Mouse (Mus musculus): ENCODE measurements around the gene Mreg. TPM values are rescaled to one million over a fixed set of nuclear protein-coding genes. Genes with fewer than 3 reads are reported as not detected.

Gene Mreg
- polyA plus RNA-seq, 1 experiment from 2014 or later: 9.6 TPM

DNA sequence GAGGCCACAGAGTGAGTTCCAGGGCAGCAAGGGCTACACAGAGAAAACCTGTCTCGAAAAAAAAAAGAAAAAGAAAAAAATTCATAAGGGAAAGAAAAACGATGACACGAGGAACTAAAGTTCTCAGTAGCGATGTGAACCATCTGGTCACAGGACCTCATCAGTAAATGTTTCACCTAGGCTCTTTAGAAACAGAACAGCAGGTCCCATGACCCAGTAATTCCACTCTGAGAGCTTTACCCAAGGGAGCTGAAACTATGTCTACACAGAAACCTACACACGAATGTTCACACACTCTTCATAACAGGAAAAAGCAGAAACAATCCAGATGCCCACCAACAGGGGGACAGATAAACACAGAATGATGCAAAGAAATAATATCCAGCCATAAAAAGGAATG is 4.0 kb downstream of the Mreg start:
- H3K9ac ChIP-seq (ENCODE audit: low read length): no peak overlapping the region
- DNase-seq (ENCODE audit: low spot score) (no peak), ATAC-seq (replicated peaks; ENCODE audit: low FRiP score, low TSS enrichment, low read depth) (no peak)
- H3K27ac ChIP-seq (ENCODE audit: low read depth): no peak overlapping the region
- no peak overlapping the region for H3K4me2 ChIP-seq (ENCODE audit: low read length)
- H3K27me3 ChIP-seq (replicated peaks; ENCODE audit: control insufficient read depth, insufficient read depth, low read length): no peaks in the 10 kb centered on the region; the same call in 1 of the 2 replicates
- H3K4me3 ChIP-seq (ENCODE audit: low read depth, low read length): no peak overlapping the region
- peaks cover 4% of the 10 kb centered on the region; the same call in 1 of the 2 replicates for H3K4me1 ChIP-seq (replicated peaks; ENCODE audit: control insufficient read depth, insufficient read depth, low read length)
- no peaks in the 10 kb centered on the region for H3K9me3 ChIP-seq (ENCODE audit: control insufficient read depth, low read length)
- no peaks in the 10 kb centered on the region for H3K36me3 ChIP-seq (ENCODE audit: control insufficient read depth, insufficient read depth, low read length)
- WGBS: 81% methylated on average over 5 of the region's 5 CpGs

DNA sequence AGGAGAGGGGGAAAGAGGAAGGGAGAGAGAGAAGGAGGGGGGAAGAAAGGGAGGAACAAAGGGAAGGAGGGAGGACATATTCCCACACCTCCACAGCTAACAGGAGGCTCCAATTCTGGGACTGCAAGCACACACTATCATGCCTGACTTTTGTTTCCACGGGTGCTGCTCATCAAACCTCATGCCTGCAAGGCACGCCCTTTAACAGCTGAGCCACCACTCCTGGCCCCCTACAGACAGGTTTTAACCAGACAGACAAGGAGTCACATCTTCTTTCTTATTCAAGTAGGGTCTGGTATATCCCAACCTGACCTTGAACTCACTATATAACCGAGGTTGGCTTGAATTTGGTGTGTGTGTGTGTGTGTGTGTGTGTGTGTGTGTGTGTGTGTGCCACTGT is 7.0 kb downstream of the Mreg start:
- no peak for DNase-seq (ENCODE audit: low spot score)
- H3K9me3 ChIP-seq (ENCODE audit: control insufficient read depth, low read length): no peaks in the 10 kb centered on the region
- no peak overlapping the region for H3K4me2 ChIP-seq (ENCODE audit: low read length)
- no peak for ATAC-seq (replicated peaks; ENCODE audit: low FRiP score, low TSS enrichment, low read depth)
- no peak overlapping the region for H3K4me3 ChIP-seq (ENCODE audit: low read depth, low read length)
- H3K9ac ChIP-seq (ENCODE audit: low read length): no peak overlapping the region
- H3K27ac ChIP-seq (ENCODE audit: low read depth): no peak overlapping the region
- H3K36me3 ChIP-seq (ENCODE audit: control insufficient read depth, insufficient read depth, low read length): no peaks in the 10 kb centered on the region
- H3K4me1 ChIP-seq (replicated peaks; ENCODE audit: control insufficient read depth, insufficient read depth, low read length): no peaks in the 10 kb centered on the region
- WGBS: 62% methylated on average over 3 of the region's 3 CpGs
- no peaks in the 10 kb centered on the region; the same call in 1 of the 2 replicates for H3K27me3 ChIP-seq (replicated peaks; ENCODE audit: control insufficient read depth, insufficient read depth, low read length)

DNA sequence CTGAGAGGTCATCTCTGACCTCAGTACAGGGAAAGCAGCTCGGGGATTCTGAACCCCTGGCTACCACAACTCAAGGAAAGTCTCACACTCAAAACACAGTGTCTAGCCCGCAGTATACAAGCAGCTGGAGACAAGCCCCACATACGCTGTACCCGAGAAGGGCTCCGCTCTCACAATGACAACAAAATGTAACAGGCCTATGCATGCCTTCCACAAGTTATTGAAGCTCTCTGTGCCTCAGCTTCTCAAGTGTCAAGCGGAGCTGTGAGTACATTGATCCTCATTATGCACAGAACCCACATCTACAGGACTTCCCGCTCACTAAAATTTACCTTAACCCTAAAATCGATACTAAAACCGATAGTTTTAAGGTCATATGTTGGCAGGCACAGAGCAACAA is 8.9 kb downstream of the Mreg start:
- peak; percentile 47 for DNase-seq (ENCODE audit: low spot score)
- no peak for ATAC-seq (replicated peaks; ENCODE audit: low FRiP score, low TSS enrichment, low read depth)
- WGBS: 84% methylated on average over 9 of the region's 9 CpGs

DNA sequence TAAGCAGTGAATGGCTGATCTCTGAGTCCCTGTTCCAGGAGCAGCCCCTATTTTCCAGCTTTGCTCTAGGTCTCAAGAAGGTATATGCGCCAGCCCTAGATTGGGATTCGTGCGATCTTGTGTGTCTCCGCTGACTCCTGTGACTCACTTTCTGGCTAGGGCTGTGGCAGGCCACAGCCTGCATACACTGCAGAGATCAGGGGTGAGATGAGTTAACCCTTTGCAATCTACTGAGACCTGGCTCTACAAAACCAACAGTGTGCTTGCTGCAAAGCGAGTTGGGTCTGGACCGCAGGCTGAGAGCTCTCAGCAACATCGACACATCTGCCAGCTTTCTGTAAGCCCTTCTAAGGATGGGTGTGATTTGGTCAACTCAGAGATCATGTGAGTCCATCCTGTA is 9.4 kb downstream of the Mreg start:
- WGBS: 87% methylated on average over 7 of the region's 7 CpGs
- H3K4me3 ChIP-seq (ENCODE audit: low read depth, low read length): no peak overlapping the region
- H3K4me1 ChIP-seq (replicated peaks; ENCODE audit: control insufficient read depth, insufficient read depth, low read length): no peaks in the 10 kb centered on the region; the same call in 1 of the 2 replicates
- H3K36me3 ChIP-seq (ENCODE audit: control insufficient read depth, insufficient read depth, low read length): no peaks in the 10 kb centered on the region
- no peak overlapping the region for H3K9ac ChIP-seq (ENCODE audit: low read length)
- no peak overlapping the region for H3K4me2 ChIP-seq (ENCODE audit: low read length)
- H3K27me3 ChIP-seq (replicated peaks; ENCODE audit: control insufficient read depth, insufficient read depth, low read length): no peaks in the 10 kb centered on the region
- no peak overlapping the region for H3K27ac ChIP-seq (ENCODE audit: low read depth)
- no peak for DNase-seq (ENCODE audit: low spot score)
- ATAC-seq (replicated peaks; ENCODE audit: low FRiP score, low TSS enrichment, low read depth): no peak
- no peaks in the 10 kb centered on the region for H3K9me3 ChIP-seq (ENCODE audit: control insufficient read depth, low read length)

More for the DNA sequence above, 8.9 kb downstream of the Mreg start:
- Histone ChIP-seq H3K36me3 (ENCODE audit: control insufficient read depth, insufficient read depth, low read length) (no peaks in the 10 kb centered on the region), H3K4me2 (ENCODE audit: low read length) (no peak overlapping the region), H3K4me1 (replicated peaks; ENCODE audit: control insufficient read depth, insufficient read depth, low read length) (no peaks in the 10 kb centered on the region; the same call in 1 of the 2 replicates), H3K27ac (ENCODE audit: low read depth) (no peak overlapping the region), H3K9ac (ENCODE audit: low read length) (no peak overlapping the region), H3K9me3 (ENCODE audit: control insufficient read depth, low read length) (no peaks in the 10 kb centered on the region), H3K4me3 (ENCODE audit: low read depth, low read length) (no peak overlapping the region), H3K27me3 (replicated peaks; ENCODE audit: control insufficient read depth, insufficient read depth, low read length) (no peaks in the 10 kb centered on the region)

DNA sequence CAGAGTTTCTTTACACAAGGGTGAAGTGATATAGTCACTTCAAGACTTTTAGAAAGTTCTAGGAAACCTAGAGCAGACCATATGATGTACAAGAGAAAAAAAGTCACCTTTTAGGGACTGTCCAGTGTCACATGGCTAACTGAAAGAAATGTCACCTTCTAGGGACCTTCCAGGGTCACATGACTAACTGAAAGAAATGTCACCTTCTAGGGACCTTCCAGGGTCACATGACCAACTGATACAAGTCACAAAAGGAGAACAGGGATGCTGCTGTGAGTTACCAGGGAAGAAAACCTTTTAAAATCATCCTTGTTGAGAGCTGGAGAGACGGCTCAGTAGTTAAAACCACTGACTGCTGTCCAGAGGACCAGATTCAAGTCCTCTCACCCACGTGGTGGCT is 10.0 kb downstream of the Mreg start:
- no peak overlapping the region for H3K4me3 ChIP-seq (ENCODE audit: low read depth, low read length)
- no peaks in the 10 kb centered on the region for H3K36me3 ChIP-seq (ENCODE audit: control insufficient read depth, insufficient read depth, low read length)
- H3K9me3 ChIP-seq (ENCODE audit: control insufficient read depth, low read length): no peaks in the 10 kb centered on the region
- no peaks in the 10 kb centered on the region; the same call in 1 of the 2 replicates for H3K4me1 ChIP-seq (replicated peaks; ENCODE audit: control insufficient read depth, insufficient read depth, low read length)
- H3K9ac ChIP-seq (ENCODE audit: low read length): no peak overlapping the region
- H3K27me3 ChIP-seq (replicated peaks; ENCODE audit: control insufficient read depth, insufficient read depth, low read length): no peaks in the 10 kb centered on the region
- H3K27ac ChIP-seq (ENCODE audit: low read depth): no peak overlapping the region
- DNase-seq (ENCODE audit: low spot score): no peak
- ATAC-seq (replicated peaks; ENCODE audit: low FRiP score, low TSS enrichment, low read depth): no peak
- H3K4me2 ChIP-seq (ENCODE audit: low read length): no peak overlapping the region
- 81% methylated on average over 2 of the region's 2 CpGs for WGBS

DNA sequence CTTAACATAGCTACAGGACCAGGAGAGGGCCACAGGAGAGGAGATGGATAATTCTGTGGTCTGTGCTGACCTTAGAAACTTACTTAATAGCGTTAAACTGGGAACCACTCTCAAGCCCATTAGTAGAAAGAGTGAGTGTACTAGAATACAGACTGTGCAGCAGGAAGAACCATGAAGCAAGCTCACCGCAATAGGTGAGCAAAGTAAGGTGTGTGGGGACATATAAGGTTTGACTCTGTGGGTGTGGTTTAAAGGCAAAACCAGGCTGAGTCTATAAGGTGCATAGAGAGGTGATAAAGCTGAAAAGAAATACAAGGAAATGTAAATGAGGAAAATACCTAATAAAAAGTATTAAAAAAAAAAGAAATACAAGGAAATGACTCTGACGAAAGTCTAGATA is 11.0 kb downstream of the Mreg start:
- H3K36me3 ChIP-seq (ENCODE audit: control insufficient read depth, insufficient read depth, low read length): no peaks in the 10 kb centered on the region
- 92% methylated on average over 3 of the region's 3 CpGs for WGBS
- H3K4me2 ChIP-seq (ENCODE audit: low read length): no peak overlapping the region
- no peaks in the 10 kb centered on the region for H3K9me3 ChIP-seq (ENCODE audit: control insufficient read depth, low read length)
- H3K4me1 ChIP-seq (replicated peaks; ENCODE audit: control insufficient read depth, insufficient read depth, low read length): no peaks in the 10 kb centered on the region; the same call in 1 of the 2 replicates
- H3K27me3 ChIP-seq (replicated peaks; ENCODE audit: control insufficient read depth, insufficient read depth, low read length): no peaks in the 10 kb centered on the region
- no peak overlapping the region for H3K9ac ChIP-seq (ENCODE audit: low read length)
- ATAC-seq (replicated peaks; ENCODE audit: low FRiP score, low TSS enrichment, low read depth): no peak
- DNase-seq (ENCODE audit: low spot score): no peak
- no peak overlapping the region for H3K27ac ChIP-seq (ENCODE audit: low read depth)
- no peak overlapping the region for H3K4me3 ChIP-seq (ENCODE audit: low read depth, low read length)

DNA sequence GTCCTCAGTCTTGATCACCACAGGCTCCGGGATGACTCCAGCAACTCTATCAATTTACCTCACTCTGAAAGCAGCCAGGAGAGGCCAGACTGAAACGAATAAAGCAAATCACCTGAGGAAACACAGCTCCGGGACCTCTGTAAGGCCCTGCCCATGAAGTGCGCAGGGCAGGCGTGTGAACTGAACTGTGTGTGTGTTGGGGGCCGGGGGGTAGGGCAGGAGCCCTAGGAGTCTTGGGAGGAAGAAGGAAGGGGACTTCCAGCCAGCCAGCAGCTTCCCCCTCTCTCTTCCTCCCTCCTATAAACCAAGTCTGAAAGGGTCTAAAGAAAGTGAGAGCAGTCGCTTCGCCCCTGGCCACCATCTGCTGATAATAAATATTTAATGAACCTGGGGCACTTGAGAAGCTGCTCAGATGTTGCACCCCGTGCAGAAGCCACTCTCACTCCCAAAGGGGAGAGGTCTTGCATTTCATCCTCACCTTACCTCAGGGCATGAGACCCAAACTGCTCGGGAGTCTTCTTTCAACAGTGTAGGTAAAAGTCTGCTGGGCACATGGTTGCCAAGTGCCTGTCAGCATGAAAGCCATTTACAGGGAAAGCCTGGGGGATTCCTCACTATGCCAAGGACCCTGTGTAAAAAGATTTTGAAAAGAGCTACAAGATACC is 13.8 kb downstream of the Mreg start:
- Histone ChIP-seq H3K4me3 (ENCODE audit: low read depth, low read length) (no peak overlapping the region), H3K9ac (ENCODE audit: low read length) (no peak overlapping the region), H3K4me1 (replicated peaks; ENCODE audit: control insufficient read depth, insufficient read depth, low read length) (no peaks in the 10 kb centered on the region; the same call in 1 of the 2 replicates), H3K9me3 (ENCODE audit: control insufficient read depth, low read length) (no peaks in the 10 kb centered on the region), H3K27ac (ENCODE audit: low read depth) (no peak overlapping the region), H3K4me2 (ENCODE audit: low read length) (no peak overlapping the region), H3K27me3 (replicated peaks; ENCODE audit: control insufficient read depth, insufficient read depth, low read length) (no peaks in the 10 kb centered on the region), H3K36me3 (ENCODE audit: control insufficient read depth, insufficient read depth, low read length) (no peaks in the 10 kb centered on the region)
- DNase-seq (ENCODE audit: low spot score) (no peak), ATAC-seq (replicated peaks; ENCODE audit: low FRiP score, low TSS enrichment, low read depth) (no peak)
- 52% methylated on average over 10 of the region's 10 CpGs for WGBS

DNA sequence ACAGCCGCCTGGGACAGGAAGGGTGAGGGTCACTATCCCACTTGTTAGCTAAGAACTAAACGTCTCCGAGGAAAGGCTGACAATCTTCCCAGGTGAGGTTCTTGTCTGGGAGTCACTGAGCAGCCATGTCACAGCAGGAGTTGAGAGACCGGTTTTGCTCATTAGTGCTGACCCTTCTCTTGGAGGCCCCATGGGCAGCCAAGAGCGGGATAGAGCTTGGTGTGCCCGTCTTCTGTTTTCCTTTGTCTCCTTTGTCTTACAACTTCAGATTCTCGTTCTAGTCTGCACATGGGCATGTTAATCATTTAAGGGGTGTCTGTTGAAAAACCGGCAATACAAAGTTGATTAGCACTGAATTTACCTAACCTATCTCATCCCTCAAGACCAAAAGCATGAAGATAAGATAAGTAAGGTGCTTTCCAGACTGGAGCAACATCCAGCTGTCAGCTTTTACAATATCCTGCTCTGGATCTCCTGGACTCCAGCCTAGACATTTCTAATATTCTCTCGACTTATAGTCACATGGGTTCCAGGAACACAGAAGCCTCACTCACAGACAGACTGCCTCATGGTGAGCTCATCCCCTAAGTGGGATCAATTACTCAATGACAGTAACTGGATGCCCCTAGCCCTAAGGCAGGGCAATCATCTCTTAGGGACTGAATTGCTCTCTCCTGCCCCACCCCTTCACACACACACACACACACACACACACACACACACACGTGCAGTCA is 15.3 kb downstream of the Mreg start:
- Histone ChIP-seq H3K9me3 (ENCODE audit: control insufficient read depth, low read length) (no peaks in the 10 kb centered on the region), H3K4me3 (ENCODE audit: low read depth, low read length) (no peak overlapping the region), H3K27ac (ENCODE audit: low read depth) (peak overlapping the region; percentile 81), H3K4me1 (replicated peaks; ENCODE audit: control insufficient read depth, insufficient read depth, low read length) (no peaks in the 10 kb centered on the region; the same call in 1 of the 2 replicates), H3K4me2 (ENCODE audit: low read length) (no peak overlapping the region), H3K27me3 (replicated peaks; ENCODE audit: control insufficient read depth, insufficient read depth, low read length) (no peaks in the 10 kb centered on the region), H3K36me3 (ENCODE audit: control insufficient read depth, insufficient read depth, low read length) (no peaks in the 10 kb centered on the region), H3K9ac (ENCODE audit: low read length) (no peak overlapping the region)
- DNase-seq (ENCODE audit: low spot score) (no peak), ATAC-seq (replicated peaks; ENCODE audit: low FRiP score, low TSS enrichment, low read depth) (peak; percentile 76)
- 49% methylated on average over 10 of the region's 10 CpGs for WGBS

All from intestine, embryonic 14.5 days (tissue).